Mouse (Mus musculus) retina, postnatal 1 day (tissue): ENCODE results near the gene Apoc2.

ENCODE experiments used
- DNase-seq: peaks from one replicate; pipeline ENCODE4 v3.0.0-alpha.2; 2012

Gene Apoc2

GRCm38 (mm10) chr7:19677872-19678271 is at the start of gene Apoc2:
Gene Apoc2 (minus strand): TSS chr7:19677941.
- no peak for DNase-seq

GRCm38 (mm10) chr7:19726541-19726940 is 48.8 kb upstream of the Apoc2 start:
- DNase-seq, result no peak

GRCm38 (mm10) chr7:19724167-19724566 is 46.4 kb upstream of the Apoc2 start:
- no peak for DNase-seq

GRCm38 (mm10) chr7:19722754-19723195 is 45.0 kb upstream of the Apoc2 start:
- DNase-seq, result no peak

- no peak for DNase-seq
Observed at GRCm38 (mm10) chr7:19719200-19719599, 41.5 kb upstream of the Apoc2 start.

- DNase-seq, result no peak
Observed at GRCm38 (mm10) chr7:19718297-19718952, 40.7 kb upstream of the Apoc2 start.

GRCm38 (mm10) chr7:19717346-19717745 is 39.6 kb upstream of the Apoc2 start:
- DNase-seq, result no peak

GRCm38 (mm10) chr7:19716822-19717221 is 39.1 kb upstream of the Apoc2 start:
- DNase-seq, result no peak

- no peak for DNase-seq
Observed at GRCm38 (mm10) chr7:19716055-19716682, 38.4 kb upstream of the Apoc2 start.

- peak; percentile 100 for DNase-seq
Observed at GRCm38 (mm10) chr7:19715239-19716054, 37.7 kb upstream of the Apoc2 start, which contains the start of gene Tomm40. Gene Tomm40 (minus strand): TSS chr7:19715438.

GRCm38 (mm10) chr7:19714836-19715235 is 37.1 kb upstream of the Apoc2 start:
- DNase-seq, result no peak

- DNase-seq, result no peak
Observed at GRCm38 (mm10) chr7:19713598-19713997, 35.9 kb upstream of the Apoc2 start.

GRCm38 (mm10) chr7:19713196-19713595 is 35.5 kb upstream of the Apoc2 start:
- DNase-seq, result peak; percentile 49

GRCm38 (mm10) chr7:19712414-19712813 is 34.7 kb upstream of the Apoc2 start:
- peak; percentile 48 for DNase-seq

- DNase-seq, result no peak
Observed at GRCm38 (mm10) chr7:19710650-19711049, 32.9 kb upstream of the Apoc2 start.

GRCm38 (mm10) chr7:19705271-19705670 is 27.5 kb upstream of the Apoc2 start:
- DNase-seq, result no peak

- no peak for DNase-seq
Observed at GRCm38 (mm10) chr7:19704475-19704874, 26.7 kb upstream of the Apoc2 start.

GRCm38 (mm10) chr7:19702859-19703555 is 25.3 kb upstream of the Apoc2 start:
- DNase-seq, result no peak

- DNase-seq, result peak; percentile 82
Observed at GRCm38 (mm10) chr7:19701069-19701761, 23.5 kb upstream of the Apoc2 start.

- DNase-seq, result no peak
Observed at GRCm38 (mm10) chr7:19700299-19701068, 22.7 kb upstream of the Apoc2 start.

- DNase-seq, result no peak
Observed at GRCm38 (mm10) chr7:19699827-19700148, 22.0 kb upstream of the Apoc2 start.
